Mouse (Mus musculus) MEL (cell line): ENCODE measurements around the gene Cd164.

Experiments
- CTCF ChIP-seq, 3 experiments: IDR thresholded peaks in 2 of 3; conservative IDR thresholded peaks in 1 of 3; 2 replicates each; pipeline ENCODE4 v1.5.1; 2011 to 2012; ENCODE audit warnings: low read length in 3 of 3, low read depth in 2 of 3, mild to moderate bottlenecking in 2 of 3, improper control_type of control experiment in 1 of 3, inconsistent platforms in 1 of 3, mixed read lengths in 1 of 3, moderate library complexity in 1 of 3; ENCODE audit not compliant: control insufficient read depth in 1 of 3, insufficient read depth in 1 of 3, poor library complexity in 1 of 3, severe bottlenecking in 1 of 3
- ETS1 ChIP-seq: IDR thresholded peaks from 2 replicates; pipeline ENCODE4 v1.6.1; 2012; ENCODE audit warnings: low read depth, mild to moderate bottlenecking, inconsistent platforms, low read length, improper control_type of control experiment, moderate library complexity

DNA sequence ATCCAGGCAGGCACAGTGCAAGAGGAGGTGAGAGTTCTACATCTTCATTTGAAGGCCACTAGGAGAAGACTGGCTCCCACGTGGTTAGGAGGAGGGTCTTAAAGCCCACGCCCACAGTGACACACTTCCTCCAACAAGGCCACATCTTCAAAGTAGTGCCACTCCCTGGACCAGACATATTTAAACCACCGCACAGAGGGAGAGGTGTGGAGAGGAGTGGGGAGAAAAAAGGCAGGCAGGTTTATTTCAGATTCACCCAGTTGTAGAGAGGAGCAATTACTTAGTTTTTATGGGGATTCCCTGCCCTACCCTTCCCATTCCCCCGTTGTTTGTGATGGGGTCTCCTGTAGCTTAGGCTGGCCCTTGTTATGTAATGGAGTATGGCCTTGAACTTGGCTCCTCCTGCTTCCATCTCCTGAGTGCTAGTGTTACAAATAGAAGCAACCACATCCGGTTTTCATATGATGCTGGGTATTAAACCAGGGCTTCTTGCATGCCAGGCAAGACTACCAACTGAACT is 46.2 kb upstream of the Cd164 start:
- TF ChIP-seq CTCF (IDR thresholded peaks at IDR 0.05 in 2 of 3, conservative IDR thresholded peaks at IDR 0.05 in 1 of 3; ENCODE audit: control insufficient read depth in 1 of 3, insufficient read depth in 1 of 3, low read depth in 2 of 3, low read length in 3 of 3, poor library complexity in 1 of 3, severe bottlenecking in 1 of 3) (no peak), ETS1 (no peak)
